Mouse (Mus musculus) megakaryocyte, embryonic 14.5 days (primary cell): Measurements from ENCODE around the gene Pdlim5.

Experiments
- FLI1 ChIP-seq: IDR thresholded peaks from 2 replicates; pipeline ENCODE4 v1.6.1; 2012; ENCODE audit warnings: low read length, inconsistent platforms, mixed read lengths
- GATA1 ChIP-seq: IDR thresholded peaks from 3 replicates; pipeline ENCODE4 v1.6.1; 2012; ENCODE audit warnings: mixed read lengths, low read length, inconsistent platforms, borderline replicate concordance

DNA sequence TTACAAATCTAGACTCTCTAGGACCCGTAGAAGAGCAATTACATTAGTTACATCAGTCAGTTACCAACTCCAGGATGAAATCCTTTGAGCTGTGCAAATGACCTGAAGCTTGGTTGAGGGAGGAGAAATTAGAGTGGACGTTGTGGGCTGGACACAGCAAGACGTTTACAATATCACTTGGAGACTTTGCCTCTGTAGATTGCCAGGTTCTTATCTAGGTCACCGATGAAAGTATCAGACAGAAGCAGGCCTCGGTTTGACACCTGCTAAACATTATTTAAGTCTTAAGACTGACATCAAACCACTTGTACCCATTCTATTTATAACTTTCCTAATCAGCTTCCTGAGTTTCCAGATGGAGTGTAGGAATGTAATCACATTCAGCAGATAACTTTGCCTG, 45.6 kb upstream of the Pdlim5 start:
- TF ChIP-seq GATA1 (no peak), FLI1 (no peak)
